Mouse (Mus musculus) frontal cortex, adult (tissue): Measurements from ENCODE around the gene Ccdc124.
"Not testable (repeated sequence)": the region's sequence is repeated elsewhere in the genome, so short reads cannot be mapped to it uniquely, and the experiment has no call there.

Source experiments
- ATAC-seq: cut with Nextera tagmentation; 2 replicates; pipeline ENCODE4 v1.9.2; 2017; ENCODE audit warnings: mild to moderate bottlenecking, moderate library complexity, mixed read lengths; ENCODE audit not compliant: low TSS enrichment

The Ccdc124 gene

DNA sequence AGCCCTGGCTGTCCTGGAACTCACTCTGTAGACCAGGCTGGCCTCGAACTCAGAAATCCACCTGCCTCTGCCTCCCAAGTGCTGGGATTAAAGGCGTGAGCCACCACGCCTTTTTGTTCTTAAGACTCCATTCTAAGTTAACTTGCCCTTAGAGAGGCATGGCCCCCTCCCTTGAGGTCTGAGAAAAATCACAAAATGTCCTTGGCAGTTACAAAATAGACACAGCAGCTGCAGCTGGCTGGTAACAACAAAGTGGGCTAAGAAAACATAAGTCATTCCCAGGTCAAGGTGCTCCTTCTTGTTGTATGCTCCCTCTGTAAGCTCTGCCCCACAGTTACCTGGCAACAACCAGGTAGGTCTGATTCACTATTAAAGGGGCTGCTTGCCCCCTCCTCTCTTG lies 51.1 kb downstream of the Ccdc124 start:
- ATAC-seq = not testable (repeated sequence)

DNA sequence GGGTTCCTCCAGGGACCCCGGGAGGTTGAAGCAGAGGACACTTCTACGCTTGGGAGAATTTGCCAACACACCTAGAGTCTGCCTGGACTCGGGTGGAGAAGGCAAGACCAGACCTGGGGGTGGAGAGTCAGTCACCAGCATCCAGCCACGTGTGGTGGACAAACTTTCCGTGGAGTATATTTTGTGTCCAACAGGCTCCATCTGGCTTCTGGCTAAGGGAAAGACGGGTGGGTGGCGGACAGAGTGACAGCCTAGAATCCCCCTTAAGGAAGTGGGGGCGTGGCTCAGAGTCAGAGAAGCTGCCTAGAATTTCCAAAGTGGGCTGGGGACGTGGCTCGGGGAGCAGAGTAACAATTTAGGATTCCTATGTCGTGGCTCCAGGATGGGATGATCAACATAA lies 51.7 kb downstream of the Ccdc124 start:
- peak; percentile 58 for ATAC-seq

DNA sequence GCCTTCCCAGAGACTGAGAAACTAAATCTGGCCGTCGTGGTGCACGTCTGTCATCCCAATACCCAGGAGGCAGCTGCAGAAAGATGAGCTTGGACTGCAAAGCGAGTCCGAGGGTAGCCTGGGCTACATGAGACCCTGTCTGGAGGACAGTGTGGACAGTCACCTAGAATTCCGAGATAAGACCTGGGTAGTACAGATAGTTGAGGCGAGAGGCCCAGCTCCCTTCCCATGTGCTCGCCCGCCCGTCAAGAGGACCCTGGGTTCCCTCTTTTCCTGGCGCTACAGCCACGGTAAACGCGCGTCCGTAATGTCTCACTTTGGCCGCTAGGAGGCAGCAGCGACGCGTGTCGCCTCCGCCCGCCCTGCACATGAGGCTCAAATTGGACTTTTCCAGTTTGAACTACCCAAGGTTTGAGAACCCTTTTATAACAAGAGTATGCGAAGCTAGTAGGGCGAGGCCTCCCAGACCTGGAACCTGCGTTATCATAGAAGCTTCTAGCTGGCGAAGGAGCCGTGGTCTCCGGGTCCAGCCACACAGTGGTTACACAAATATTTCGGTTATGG lies 52.3 kb downstream of the Ccdc124 start:
- ATAC-seq = peak; percentile 56

DNA sequence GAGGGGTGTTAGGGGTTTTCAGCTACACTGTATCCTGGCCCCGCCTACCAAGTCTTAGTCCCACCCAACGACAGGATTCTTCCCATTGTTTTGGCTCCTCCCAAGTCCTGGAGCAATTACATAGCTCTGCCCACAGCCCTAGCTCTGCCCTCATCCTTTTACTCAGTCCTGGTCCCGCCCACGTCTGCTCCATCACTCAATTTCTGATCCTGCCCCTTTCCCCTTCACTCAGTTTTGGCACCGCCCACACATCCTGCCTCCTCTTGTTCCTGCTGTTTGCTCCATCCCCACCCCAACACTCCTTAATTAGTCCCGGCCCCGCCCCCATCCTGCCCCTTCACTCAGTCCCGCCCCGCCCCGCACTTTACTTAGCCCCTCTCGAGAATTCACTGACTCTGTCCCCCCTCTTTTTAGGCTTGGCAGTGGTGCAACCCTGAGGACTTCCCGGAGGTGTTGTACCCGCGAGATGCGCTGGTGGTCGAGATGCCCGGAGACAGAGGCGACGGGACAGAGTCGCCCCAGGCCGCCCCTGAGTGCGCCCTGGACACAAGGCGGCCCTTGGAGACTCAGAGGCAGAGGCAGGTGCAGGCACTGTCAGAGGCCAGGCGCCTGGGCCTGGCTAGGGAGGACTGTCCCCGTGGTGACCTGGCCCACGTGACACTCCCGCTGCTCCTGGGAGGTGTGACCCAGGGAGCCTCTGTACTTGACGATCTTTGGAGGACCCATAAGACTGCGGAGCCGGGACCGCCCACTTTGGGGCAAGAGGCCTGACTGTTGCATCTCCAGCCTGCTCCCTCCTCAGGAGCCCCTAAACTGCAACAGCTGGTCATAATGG lies 53.4 kb downstream of the Ccdc124 start:
- ATAC-seq = peak; percentile 25; the same call in 1 of the 2 replicates
